Mouse (Mus musculus) lung, embryonic 16.5 days (tissue): Measurements from ENCODE around the gene Slc25a17. TPM values are rescaled to one million over a fixed set of nuclear protein-coding genes. Genes with fewer than 3 reads are reported as not detected.
A peak's percentile ranks its signal among the peaks of the same experiment; 100 is the strongest.

Experiments
- ATAC-seq: fragments of 200-750 bp; cut with Nextera tagmentation; 2 replicates; pipeline ENCODE4 v1.8.0; 2017; ENCODE audit warnings: low read depth, mild to moderate bottlenecking, moderate library complexity
- H3K27ac ChIP-seq: fragments of 300-500 bp; sonication (generic); 2 replicates; pipeline ENCODE4 v1.5.1; 2014; ENCODE audit warnings: mild to moderate bottlenecking, control low read depth, low read length
- H3K27me3 ChIP-seq: fragments of 300-500 bp; sonication (generic); 2 replicates; pipeline ENCODE4 v1.6.1; 2014; ENCODE audit warnings: low read depth, low read length, mixed read lengths; ENCODE audit not compliant: control insufficient read depth, insufficient read depth
- H3K36me3 ChIP-seq: fragments of 300-500 bp; sonication (generic); 2 replicates; pipeline ENCODE4 v1.6.1; 2014; ENCODE audit warnings: low read length; ENCODE audit not compliant: control insufficient read depth, insufficient read depth
- H3K4me1 ChIP-seq: fragments of 300-500 bp; sonication (generic); replicated peaks from 2 replicates; pipeline ENCODE4 v1.6.1; 2014; ENCODE audit warnings: low read length, mixed read lengths; ENCODE audit not compliant: control insufficient read depth, insufficient read depth
- H3K4me2 ChIP-seq: fragments of 300-500 bp; sonication (generic); 2 replicates; pipeline ENCODE4 v1.6.1; 2014; ENCODE audit warnings: low read depth, low read length, control low read depth
- H3K4me3 ChIP-seq: fragments of 300-500 bp; sonication (generic); 2 replicates; pipeline ENCODE4 v1.5.1; 2014; ENCODE audit warnings: mild to moderate bottlenecking, low read length, control low read depth
- H3K9ac ChIP-seq: fragments of 300-500 bp; sonication (generic); 2 replicates; pipeline ENCODE4 v1.6.1; 2014; ENCODE audit warnings: low read length, control low read depth
- H3K9me3 ChIP-seq: fragments of 300-500 bp; sonication (generic); 2 replicates; pipeline ENCODE4 v1.6.1; 2016; ENCODE audit warnings: low read length; ENCODE audit not compliant: control insufficient read depth
- WGBS: fragments of 180-500 bp; shearing (Covaris S2); extraction: QIAGEN DNeasy Blood & Tissue Kit; methylation state at CpG from one replicate; pipeline ENCODE4 v1.1.7; 2014; 5-methylcytosine and 5-hydroxymethylcytosine counted together
- polyA plus RNA-seq: library from polyadenylated mRNA; unstranded; fragments of >200 nt; fragmentation: Nextera tagmentation; extraction: Ambion mirVana; gene quantifications from 2 replicates; pipeline ENCODE4 v1.2.1, GENCODE M21; 2015

The Slc25a17 gene
- 111 and 118 TPM in 2 replicates for polyA plus RNA-seq

- Histone ChIP-seq H3K9me3 (no peaks in the 10 kb centered on the region), H3K4me2 (peak within 1 kb of the TSS; percentile 87), H3K27ac (peak within 1 kb of the TSS; percentile 81), H3K9ac (peak within 1 kb of the TSS; percentile 84), H3K36me3 (peaks cover 16% of the 10 kb centered on the region; the same call in 1 of the 2 replicates), H3K4me3 (peak within 1 kb of the TSS; percentile 73), H3K4me1 (peaks cover 21% of the 10 kb centered on the region), H3K27me3 (no peaks in the 10 kb centered on the region)
- ATAC-seq: peak; percentile 100
- WGBS: under 1% methylated on average over 30 of the region's 30 CpGs
Measured at GRCm38 (mm10) chr15:81360345-81361021, at the start of gene Slc25a17. Gene Slc25a17 (minus strand): TSS chr15:81360812.

- Histone ChIP-seq H3K4me2 (no peak within 1 kb of the TSS), H3K9me3 (no peaks in the 10 kb centered on the region), H3K4me1 (no peaks in the 10 kb centered on the region), H3K4me3 (no peak within 1 kb of the TSS), H3K36me3 (no peaks in the 10 kb centered on the region), H3K27ac (no peak within 1 kb of the TSS), H3K9ac (no peak within 1 kb of the TSS), H3K27me3 (no peaks in the 10 kb centered on the region)
- WGBS: 96% methylated on average over 1 of the region's 1 CpGs
- ATAC-seq: no peak
Measured at GRCm38 (mm10) chr15:81408199-81408598, 47.6 kb upstream of the Slc25a17 start, which contains the start of gene Dnajb7. Gene Dnajb7 (minus strand): TSS chr15:81408299.

GRCm38 (mm10) chr15:81405008-81405407 is 44.4 kb upstream of the Slc25a17 start:
- Histone ChIP-seq H3K4me3 (no peak overlapping the region), H3K27ac (no peak overlapping the region), H3K4me1 (peaks cover 6% of the 10 kb centered on the region; the same call in 1 of the 2 replicates), H3K36me3 (no peaks in the 10 kb centered on the region), H3K9me3 (no peaks in the 10 kb centered on the region), H3K27me3 (no peaks in the 10 kb centered on the region), H3K4me2 (no peak overlapping the region), H3K9ac (no peak overlapping the region)
- 86% methylated on average over 3 of the region's 3 CpGs for WGBS
- ATAC-seq: no peak

GRCm38 (mm10) chr15:81399638-81400315 is 39.2 kb upstream of the Slc25a17 start, which contains the start of the genes St13 and Xpnpep3:
Gene St13 (minus strand): TSS chr15:81400077.
Gene Xpnpep3 (plus strand): TSS chr15:81400138.
- H3K4me2 ChIP-seq: peak within 1 kb of the TSS; percentile 75
- peak within 1 kb of the TSS; percentile 62 for H3K4me3 ChIP-seq
- H3K9ac ChIP-seq: peak within 1 kb of the TSS; percentile 76
- peak within 1 kb of the TSS; percentile 95 for H3K27ac ChIP-seq
- H3K27me3 ChIP-seq: no peaks in the 10 kb centered on the region
- peak; percentile 100 for ATAC-seq
- under 1% methylated on average over 48 of the region's 50 CpGs for WGBS
- H3K9me3 ChIP-seq: no peaks in the 10 kb centered on the region
- peaks cover 17% of the 10 kb centered on the region for H3K4me1 ChIP-seq
- no peaks in the 10 kb centered on the region for H3K36me3 ChIP-seq

GRCm38 (mm10) chr15:81399297-81399637 is 38.7 kb upstream of the Slc25a17 start:
- WGBS: 0% methylated on average over 21 of the region's 21 CpGs
- Histone ChIP-seq H3K4me1 (peaks cover 17% of the 10 kb centered on the region), H3K9me3 (no peaks in the 10 kb centered on the region), H3K4me3 (peak overlapping the region; percentile 62), H3K36me3 (no peaks in the 10 kb centered on the region), H3K27me3 (no peaks in the 10 kb centered on the region), H3K4me2 (peak overlapping the region; percentile 75), H3K9ac (peak overlapping the region; percentile 76), H3K27ac (peak overlapping the region; percentile 95)
- ATAC-seq: peak; percentile 63; the same call in 1 of the 2 replicates

GRCm38 (mm10) chr15:81398189-81398588 is 37.6 kb upstream of the Slc25a17 start:
- H3K4me3 ChIP-seq: peak overlapping the region; percentile 62
- H3K27ac ChIP-seq: peak overlapping the region; percentile 40; the same call in 1 of the 2 replicates
- no peaks in the 10 kb centered on the region for H3K9me3 ChIP-seq
- no peak for ATAC-seq
- peak overlapping the region; percentile 75 for H3K4me2 ChIP-seq
- H3K36me3 ChIP-seq: no peaks in the 10 kb centered on the region
- H3K9ac ChIP-seq: peak overlapping the region; percentile 76
- peaks cover 17% of the 10 kb centered on the region for H3K4me1 ChIP-seq
- H3K27me3 ChIP-seq: no peaks in the 10 kb centered on the region

GRCm38 (mm10) chr15:81394211-81394915 is 33.8 kb upstream of the Slc25a17 start:
- H3K4me2 ChIP-seq: no peak overlapping the region
- 69% methylated on average over 8 of the region's 8 CpGs for WGBS
- no peaks in the 10 kb centered on the region for H3K27me3 ChIP-seq
- peaks cover 11% of the 10 kb centered on the region for H3K4me1 ChIP-seq
- ATAC-seq: no peak
- H3K9me3 ChIP-seq: no peaks in the 10 kb centered on the region
- peaks cover 16% of the 10 kb centered on the region for H3K36me3 ChIP-seq
- H3K4me3 ChIP-seq: no peak overlapping the region
- no peak overlapping the region for H3K9ac ChIP-seq
- H3K27ac ChIP-seq: no peak overlapping the region

- Histone ChIP-seq H3K9ac (no peak overlapping the region), H3K4me3 (no peak overlapping the region), H3K9me3 (no peaks in the 10 kb centered on the region), H3K4me1 (peaks cover 5% of the 10 kb centered on the region), H3K36me3 (peaks cover 18% of the 10 kb centered on the region), H3K4me2 (no peak overlapping the region), H3K27me3 (no peaks in the 10 kb centered on the region), H3K27ac (no peak overlapping the region)
- no peak for ATAC-seq
Measured at GRCm38 (mm10) chr15:81392997-81393396, 32.4 kb upstream of the Slc25a17 start.

GRCm38 (mm10) chr15:81386327-81386726 is 25.7 kb upstream of the Slc25a17 start:
- Histone ChIP-seq H3K4me2 (no peak overlapping the region), H3K9ac (no peak overlapping the region), H3K4me3 (no peak overlapping the region), H3K27me3 (no peaks in the 10 kb centered on the region), H3K4me1 (no peaks in the 10 kb centered on the region), H3K9me3 (no peaks in the 10 kb centered on the region), H3K27ac (no peak overlapping the region), H3K36me3 (peaks cover 56% of the 10 kb centered on the region)
- no peak for ATAC-seq
- 95% methylated on average over 5 of the region's 5 CpGs for whole genome bisulfite sequencing
